In genomic region chr5:35494773-35495390, GRCm38 (mm10) we compare ENCODE assay signal across 27 mouse cellular contexts. TPM values are rescaled to one million over a fixed set of nuclear protein-coding genes. Genes with fewer than 3 reads are reported as not detected.
DNase-seq lines count a peak whose midpoint lies in the region; ATAC-seq lines count a peak whose summit lies in the region.
"Had no signal": no experiment of that assay in that cellular context is flagged by ENCODE, and none has a peak within 500 bp of the region (broad histone marks: within the 10 kb centered on the region; RNA-seq: fewer than 3 reads in every experiment).

No protein-coding gene starts in this region.

- DNase-seq in forebrain, embryonic 10.5 days (ENCODE audit: extremely low spot score, low spot score): no peak
- no peak for DNase-seq in lung, postnatal 25 days (ENCODE audit: low spot score)
- peak; percentile 48 for DNase-seq in retina, postnatal 1 day
- DNase-seq in ovary, adult 18-20 months (ENCODE audit: low spot score): no peak
- DNase-seq in gastrocnemius, postnatal 25 days: no peak
- DNase-seq: adrenal gland, postnatal 25 days; cerebellum, adult 11 months; cerebellum, postnatal 25 days; lung, adult 18-20 months; lung, postnatal 4 days; right cerebral cortex, postnatal 14 days; thymus, adult 18-20 months; thymus, postnatal 4 days had no signal

- H3K9ac ChIP-seq in forebrain, embryonic 13.5 days: no peak overlapping the region
- H3K9ac ChIP-seq in lung, embryonic 15.5 days: no peak overlapping the region
- no peak overlapping the region for H3K9ac ChIP-seq in kidney, embryonic 15.5 days
- H3K9ac ChIP-seq: embryonic facial prominence, embryonic 12.5 days; heart, embryonic 13.5 days; neural tube, embryonic 12.5 days had no signal

- WGBS in forebrain, embryonic 10.5 days: 33% methylated on average over 8 of the region's 8 CpGs
- 35% methylated on average over 8 of the region's 8 CpGs for WGBS in forebrain, embryonic 13.5 days
- 29% methylated on average over 8 of the region's 8 CpGs for WGBS in lung, embryonic 15.5 days
- WGBS in kidney, embryonic 15.5 days: 23% methylated on average over 8 of the region's 8 CpGs

- H3K4me2 ChIP-seq in forebrain, embryonic 13.5 days: no peak overlapping the region
- no peak overlapping the region for H3K4me2 ChIP-seq in lung, embryonic 15.5 days
- no peak overlapping the region for H3K4me2 ChIP-seq in kidney, embryonic 15.5 days
- H3K4me2 ChIP-seq: embryonic facial prominence, embryonic 12.5 days; heart, embryonic 13.5 days; liver, embryonic 11.5 days; midbrain, embryonic 11.5 days; neural tube, embryonic 12.5 days had no signal

- H3K27ac ChIP-seq in forebrain, embryonic 10.5 days: peak overlapping the region; percentile 49; the same call in 1 of the 2 replicates
- H3K27ac ChIP-seq in forebrain, embryonic 13.5 days: no peak overlapping the region
- no peak overlapping the region for H3K27ac ChIP-seq in lung, embryonic 15.5 days
- H3K27ac ChIP-seq in kidney, embryonic 15.5 days: peak overlapping the region; percentile 69; the same call in 1 of the 2 replicates
- H3K27ac ChIP-seq: embryonic facial prominence, embryonic 12.5 days; heart, embryonic 13.5 days; neural tube, embryonic 12.5 days had no signal

- H3K4me3 ChIP-seq in forebrain, embryonic 10.5 days: no peak overlapping the region
- no peak overlapping the region for H3K4me3 ChIP-seq in forebrain, embryonic 13.5 days
- no peak overlapping the region for H3K4me3 ChIP-seq in lung, embryonic 15.5 days
- H3K4me3 ChIP-seq in kidney, embryonic 15.5 days (replicated peaks): no peak overlapping the region
- H3K4me3 ChIP-seq: embryonic facial prominence, embryonic 12.5 days; heart, embryonic 13.5 days; neural tube, embryonic 12.5 days had no signal

- no peak for ATAC-seq in forebrain, embryonic 13.5 days
- peak; percentile 21; the same call in 1 of the 2 replicates for ATAC-seq in lung, embryonic 15.5 days (ENCODE audit: borderline replicate concordance, extremely low read depth, low FRiP score, low TSS enrichment)
- ATAC-seq in kidney, embryonic 15.5 days (replicated peaks; ENCODE audit: low FRiP score): peak; percentile 74
- ATAC-seq: activated CD4-positive, CD25-positive, alpha-beta regulatory T cell, adult 4 months; forebrain, embryonic 16.5 days; inflammation-experienced regulatory T-cells, adult 6 months had no signal

- peaks cover 76% of the 10 kb centered on the region for H3K27me3 ChIP-seq in forebrain, embryonic 10.5 days (ENCODE audit: poor library complexity, severe bottlenecking)
- no peaks in the 10 kb centered on the region for H3K27me3 ChIP-seq in forebrain, embryonic 13.5 days
- H3K27me3 ChIP-seq in lung, embryonic 15.5 days: no peaks in the 10 kb centered on the region
- H3K27me3 ChIP-seq in kidney, embryonic 15.5 days: 0 out of 2 replicates have a peak, but pooled peaks cover 22% of the 10 kb centered on the region
- H3K27me3 ChIP-seq: embryonic facial prominence, embryonic 12.5 days; neural tube, embryonic 12.5 days had no signal

- H3K9me3 ChIP-seq in forebrain, embryonic 10.5 days: no peaks in the 10 kb centered on the region
- H3K9me3 ChIP-seq in forebrain, embryonic 13.5 days (replicated peaks): no peaks in the 10 kb centered on the region
- no peaks in the 10 kb centered on the region for H3K9me3 ChIP-seq in lung, embryonic 15.5 days
- H3K9me3 ChIP-seq in kidney, embryonic 15.5 days (replicated peaks): no peaks in the 10 kb centered on the region
- H3K9me3 ChIP-seq: embryonic facial prominence, embryonic 12.5 days; heart, embryonic 13.5 days; neural tube, embryonic 12.5 days had no signal

- peaks cover 44% of the 10 kb centered on the region for H3K4me1 ChIP-seq in forebrain, embryonic 10.5 days
- no peaks in the 10 kb centered on the region; the same call in 1 of the 2 replicates for H3K4me1 ChIP-seq in forebrain, embryonic 13.5 days
- H3K4me1 ChIP-seq in lung, embryonic 15.5 days: no peaks in the 10 kb centered on the region
- H3K4me1 ChIP-seq in kidney, embryonic 15.5 days: peaks cover 25% of the 10 kb centered on the region
- H3K4me1 ChIP-seq: heart, embryonic 13.5 days had no signal

- H3K36me3 ChIP-seq in forebrain, embryonic 10.5 days (replicated peaks): no peaks in the 10 kb centered on the region
- H3K36me3 ChIP-seq in forebrain, embryonic 13.5 days (ENCODE audit: poor library complexity, severe bottlenecking): no peaks in the 10 kb centered on the region
- no peaks in the 10 kb centered on the region for H3K36me3 ChIP-seq in lung, embryonic 15.5 days
- no peaks in the 10 kb centered on the region for H3K36me3 ChIP-seq in kidney, embryonic 15.5 days
- H3K36me3 ChIP-seq: embryonic facial prominence, embryonic 12.5 days; heart, embryonic 13.5 days; neural tube, embryonic 12.5 days had no signal

RNA-seq across cellular contexts. Expression of gene Cpz, which starts 30.6 kb away (rescaled TPM):
- polyA plus RNA-seq in forebrain, embryonic 10.5 days (2016; fragmentation: Nextera tagmentation; extraction: Ambion mirVana): 4.6 and 5.3 TPM in 2 replicates
- 0.37 and 0.43 TPM in 2 replicates for polyA plus RNA-seq in forebrain, embryonic 13.5 days (2015; fragmentation: Nextera tagmentation; extraction: Ambion mirVana)
- 5.8 and 8.7 TPM in 2 replicates for polyA plus RNA-seq in lung, embryonic 15.5 days (2015; fragmentation: Nextera tagmentation; extraction: Ambion mirVana)
- polyA plus RNA-seq in kidney, embryonic 15.5 days (2015; fragmentation: Nextera tagmentation; extraction: Ambion mirVana): 5.8 and 7.2 TPM in 2 replicates
- 1 to 10 TPM; 3.0 to 3.2 TPM for total RNA-seq in gastrocnemius, postnatal 25 days (2021)
- total RNA-seq: granulocyte monocyte progenitor cell, adult 5-6 weeks; hematopoietic stem cell, adult 5-6 weeks; monocyte, adult 5-6 weeks had no signal
- polyA plus RNA-seq: activated CD4-positive, CD25-positive, alpha-beta regulatory T cell, adult 4 months; inflammation-experienced regulatory T-cells, adult 6 months had no signal

Comparison
In these comparisons a context has a peak if more than half of its experiments do, and no peak if none do; other contexts are left out.
1. H3K27ac ChIP-seq: peak in forebrain, embryonic 10.5 days (single experiment) and kidney, embryonic 15.5 days (single experiment); none in forebrain, embryonic 13.5 days (single experiment) and lung, embryonic 15.5 days (single experiment).